Mouse (Mus musculus) heart, postnatal 0 days (tissue): ENCODE data around the gene Ccl25.

Source experiments
- CTCF ChIP-seq: IDR thresholded peaks from 2 replicates; pipeline ENCODE4 v1.5.1; 2016; ENCODE audit warnings: antibody characterized with exemption, control low read depth, low read depth
- EP300 ChIP-seq: IDR thresholded peaks from 2 replicates; pipeline ENCODE4 v1.6.1; 2016; ENCODE audit warnings: antibody characterized with exemption, low read depth

DNA sequence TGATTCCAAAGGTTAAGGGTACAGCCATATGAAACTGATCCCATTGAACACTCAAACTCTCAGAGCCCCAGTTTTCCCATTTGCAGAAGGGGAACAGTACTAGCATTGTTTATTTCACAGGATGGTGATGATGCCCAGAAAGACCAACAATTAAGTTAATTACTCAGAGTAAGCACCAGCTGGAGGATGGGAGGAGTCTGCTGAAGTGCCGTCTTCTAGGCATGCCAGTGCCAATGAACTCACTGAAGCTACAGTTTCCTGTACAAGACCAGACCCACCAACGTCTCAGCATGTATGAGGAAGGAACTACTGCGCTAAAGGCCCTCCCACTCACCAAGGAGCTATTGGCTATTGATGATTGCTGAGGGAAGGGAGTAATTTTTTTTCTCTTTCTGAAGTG is 34.4 kb downstream of the Ccl25 start:
- TF ChIP-seq CTCF (no peak), EP300 (no peak)
